Mouse (Mus musculus) liver, postnatal 0 days (tissue): Measurements from ENCODE around the gene Acvr1b. TPM values are rescaled to one million over a fixed set of nuclear protein-coding genes. Genes with fewer than 3 reads are reported as not detected.

Experiments used
- ATAC-seq: fragments of 200-750 bp; cut with Nextera tagmentation; 2 replicates; pipeline ENCODE4 v1.8.0; 2017; ENCODE audit warnings: mild to moderate bottlenecking, moderate library complexity
- DNase-seq: peaks from one replicate; pipeline ENCODE4 v3.0.0-alpha.2; 2016
- H3K27ac ChIP-seq: fragments of 300-500 bp; sonication (generic); 2 replicates; pipeline ENCODE4 v1.5.1; 2014; ENCODE audit warnings: antibody characterized with exemption, moderate library complexity, mild to moderate bottlenecking, low read depth
- H3K27me3 ChIP-seq: fragments of 300-500 bp; sonication (generic); 2 replicates; pipeline ENCODE4 v1.6.1; 2014; ENCODE audit warnings: low read length, control low read depth, mixed read lengths; ENCODE audit not compliant: insufficient read depth
- H3K36me3 ChIP-seq: fragments of 300-500 bp; sonication (generic); replicated peaks from 2 replicates; pipeline ENCODE4 v1.6.1; 2014; ENCODE audit warnings: mild to moderate bottlenecking, control low read depth, low read length, moderate library complexity, mixed read lengths; ENCODE audit not compliant: insufficient read depth
- H3K4me1 ChIP-seq: fragments of 300-500 bp; sonication (generic); 2 replicates; pipeline ENCODE4 v1.6.1; 2014; ENCODE audit warnings: antibody characterized with exemption, mild to moderate bottlenecking, control low read depth; ENCODE audit not compliant: insufficient read depth
- H3K4me2 ChIP-seq: fragments of 300-500 bp; sonication (generic); 2 replicates; pipeline ENCODE4 v1.6.1; 2014; ENCODE audit warnings: low read depth, mild to moderate bottlenecking, low read length, moderate library complexity, mixed read lengths
- H3K4me3 ChIP-seq: fragments of 300-500 bp; sonication (generic); 2 replicates; pipeline ENCODE4 v1.5.1; 2014; ENCODE audit warnings: low read depth, low read length
- H3K9ac ChIP-seq: fragments of 300-500 bp; sonication (generic); replicated peaks from 2 replicates; pipeline ENCODE4 v1.6.1; 2014; ENCODE audit warnings: mild to moderate bottlenecking, moderate library complexity
- H3K9me3 ChIP-seq: fragments of 300-500 bp; sonication (generic); 2 replicates; pipeline ENCODE4 v1.6.1; 2016; ENCODE audit warnings: mild to moderate bottlenecking, control low read depth, low read length, mixed read lengths
- CTCF ChIP-seq: sonication (generic); IDR thresholded peaks from 2 replicates; pipeline ENCODE4 v1.5.1; 2016; ENCODE audit warnings: antibody characterized with exemption, low read depth
- EP300 ChIP-seq: IDR thresholded peaks from 2 replicates; pipeline ENCODE4 v1.6.1; 2016; ENCODE audit warnings: antibody characterized with exemption, low read depth, mild to moderate bottlenecking
- whole genome bisulfite sequencing: fragments of 180-500 bp; shearing (Covaris S2); extraction: QIAGEN DNeasy Blood & Tissue Kit; methylation state at CpG from one replicate; pipeline ENCODE4 v1.1.7; 2014; ENCODE audit not compliant: insufficient replicate concordance; 5-methylcytosine and 5-hydroxymethylcytosine counted together
- polyA plus RNA-seq: library from polyadenylated mRNA; unstranded; fragments of >200 nt; fragmentation: Nextera tagmentation; extraction: Ambion mirVana; gene quantifications from 2 replicates; pipeline ENCODE4 v1.2.1, GENCODE M21; 2015

Acvr1b gene
- polyA plus RNA-seq, 1 experiment from 2014 or later = 2.2 TPM

DNA sequence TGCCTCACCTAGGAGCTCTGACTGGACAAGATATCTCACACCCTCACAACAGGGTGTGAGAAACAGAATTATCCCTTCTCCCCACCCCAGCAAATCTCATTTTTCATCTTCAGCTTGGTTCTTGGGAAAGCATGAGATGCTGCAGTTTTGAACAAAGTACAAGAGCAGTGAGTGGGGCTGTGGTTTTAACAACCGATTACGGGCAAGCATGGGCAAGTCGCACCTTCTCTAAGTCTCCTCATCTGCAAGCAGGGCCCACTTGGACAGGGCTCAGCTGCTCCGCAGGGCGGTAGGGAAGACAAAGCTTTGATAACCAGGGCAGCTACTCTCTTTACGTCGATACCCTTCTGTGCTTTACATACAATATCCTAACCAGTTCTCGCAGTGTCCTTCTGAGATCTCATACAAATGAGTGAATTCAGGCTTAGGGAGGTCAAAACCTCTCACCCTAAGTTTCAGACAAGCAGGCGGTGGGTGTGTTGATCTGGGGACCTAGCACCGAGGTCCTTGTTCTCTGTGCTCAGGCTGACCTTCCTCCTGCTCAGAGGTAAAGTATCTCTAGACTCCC, 3.4 kb upstream of the Acvr1b start:
- H3K4me2 ChIP-seq = no peak overlapping the region
- no peak overlapping the region for H3K9ac ChIP-seq
- H3K27me3 ChIP-seq = no peaks in the 10 kb centered on the region
- no peak overlapping the region for H3K27ac ChIP-seq
- ATAC-seq (no peak), DNase-seq (no peak)
- WGBS = 66% methylated on average over 10 of the region's 10 CpGs
- no peaks in the 10 kb centered on the region for H3K9me3 ChIP-seq
- H3K4me3 ChIP-seq = no peak overlapping the region
- H3K36me3 ChIP-seq = no peaks in the 10 kb centered on the region
- TF ChIP-seq EP300 = no peak
- no peak for TF ChIP-seq CTCF
- H3K4me1 ChIP-seq = peaks cover 23% of the 10 kb centered on the region

GRCm38 (mm10) chr15:101171272-101171671, 2.6 kb upstream of the Acvr1b start:
- TF ChIP-seq EP300 (no peak), CTCF (no peak)
- Histone ChIP-seq H3K36me3 (no peaks in the 10 kb centered on the region), H3K4me2 (no peak overlapping the region), H3K4me1 (peaks cover 21% of the 10 kb centered on the region), H3K27me3 (no peaks in the 10 kb centered on the region), H3K27ac (no peak overlapping the region), H3K9me3 (no peaks in the 10 kb centered on the region), H3K4me3 (no peak overlapping the region), H3K9ac (no peak overlapping the region)
- WGBS = 69% methylated on average over 4 of the region's 4 CpGs
- DNase-seq = no peak
- ATAC-seq = no peak

GRCm38 (mm10) chr15:101172016-101172415, 1.9 kb upstream of the Acvr1b start:
- Histone ChIP-seq H3K4me2 (no peak overlapping the region), H3K27me3 (no peaks in the 10 kb centered on the region), H3K9ac (no peak overlapping the region), H3K9me3 (no peaks in the 10 kb centered on the region), H3K4me1 (peaks cover 29% of the 10 kb centered on the region), H3K4me3 (no peak overlapping the region), H3K27ac (no peak overlapping the region), H3K36me3 (no peaks in the 10 kb centered on the region)
- DNase-seq (no peak), ATAC-seq (no peak)
- TF ChIP-seq CTCF (no peak), EP300 (no peak)
- 86% methylated on average over 2 of the region's 2 CpGs for WGBS

DNA sequence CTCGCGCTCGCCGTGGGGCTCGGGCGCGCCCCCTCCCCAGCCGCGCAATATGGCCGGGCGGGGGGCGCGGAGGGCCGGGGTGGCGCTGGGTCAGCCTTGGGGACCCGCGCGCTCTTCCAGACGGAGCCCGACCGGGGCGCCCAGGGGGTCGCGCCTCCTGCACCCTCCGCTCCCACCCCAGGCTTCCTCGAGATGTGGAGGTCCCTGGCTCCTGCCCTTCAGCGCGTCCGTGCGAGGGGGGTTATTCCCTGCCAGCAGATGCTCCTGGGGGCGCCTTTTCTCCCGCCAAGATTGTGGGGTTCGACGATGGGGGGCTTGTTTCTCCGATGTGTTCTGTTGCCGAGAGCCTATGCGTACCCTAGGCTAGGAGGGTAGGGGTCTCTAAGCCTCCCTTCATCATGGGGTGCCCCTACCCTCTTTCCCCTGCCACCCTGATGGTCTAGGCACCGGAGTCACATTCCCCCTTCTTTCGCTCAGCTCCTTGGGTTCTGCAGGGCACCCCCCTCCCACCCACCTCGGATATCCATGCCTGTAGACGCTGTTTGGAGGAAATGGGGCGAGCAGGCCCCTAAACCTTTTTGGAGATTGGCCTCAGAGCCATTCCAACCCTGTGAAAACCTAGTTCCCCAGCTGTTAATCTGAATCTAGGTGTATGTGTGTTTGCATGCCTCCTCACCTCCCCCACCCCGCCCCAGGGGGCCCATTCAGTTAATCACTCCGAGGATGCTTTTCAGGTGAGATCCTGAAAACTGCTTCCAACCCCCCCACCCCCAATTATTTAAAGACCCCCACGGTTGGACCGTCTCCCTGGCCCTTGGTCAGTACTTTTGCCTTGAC, 645 bp downstream of the Acvr1b start:
- peaks cover 46% of the 10 kb centered on the region for H3K4me1 ChIP-seq
- H3K9me3 ChIP-seq = no peaks in the 10 kb centered on the region
- no peaks in the 10 kb centered on the region for H3K27me3 ChIP-seq
- H3K36me3 ChIP-seq = no peaks in the 10 kb centered on the region
- TF ChIP-seq CTCF = no peak
- TF ChIP-seq EP300 = no peak
- H3K4me2 ChIP-seq = peak overlapping the region; percentile 90
- 3% methylated on average over 26 of the region's 46 CpGs for WGBS
- H3K4me3 ChIP-seq = peak overlapping the region; percentile 88
- H3K9ac ChIP-seq = peak overlapping the region; percentile 84
- H3K27ac ChIP-seq = peak overlapping the region; percentile 90
- no peak for ATAC-seq
- no peak for DNase-seq

DNA sequence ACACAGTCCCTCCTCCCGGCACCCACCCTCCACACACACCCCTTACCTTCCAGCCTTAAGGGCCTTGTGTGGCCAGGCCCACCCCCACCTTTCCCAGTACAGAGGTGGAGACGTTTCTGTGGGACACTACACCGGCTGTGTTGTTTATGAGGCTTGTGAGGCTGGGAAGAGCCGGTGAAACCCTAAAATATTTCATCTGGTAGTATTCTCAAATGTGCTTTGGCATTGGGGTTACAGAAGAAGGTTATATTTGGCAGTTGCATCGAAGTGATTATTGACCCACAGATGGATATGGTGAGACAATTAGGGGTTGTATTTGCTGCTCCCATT, 1.2 kb downstream of the Acvr1b start:
- no peak for TF ChIP-seq CTCF
- no peak for TF ChIP-seq EP300
- H3K4me1 ChIP-seq = peaks cover 51% of the 10 kb centered on the region
- no peaks in the 10 kb centered on the region for H3K36me3 ChIP-seq
- 11% methylated on average over 5 of the region's 5 CpGs for WGBS
- ATAC-seq = no peak
- no peaks in the 10 kb centered on the region for H3K9me3 ChIP-seq
- peak overlapping the region; percentile 90 for H3K4me2 ChIP-seq
- no peaks in the 10 kb centered on the region for H3K27me3 ChIP-seq
- H3K9ac ChIP-seq = peak overlapping the region; percentile 84
- DNase-seq = no peak
- peak overlapping the region; percentile 92; the same call in 1 of the 2 replicates for H3K27ac ChIP-seq
- peak overlapping the region; percentile 88 for H3K4me3 ChIP-seq

GRCm38 (mm10) chr15:101175613-101176283, 1.9 kb downstream of the Acvr1b start:
- 15% methylated on average over 17 of the region's 17 CpGs for WGBS

More at GRCm38 (mm10) chr15:101175613-101176283, 1.9 kb downstream of the Acvr1b start:
- no peak for TF ChIP-seq CTCF
- TF ChIP-seq EP300 = no peak
- DNase-seq = no peak
- Histone ChIP-seq H3K27ac (peak overlapping the region; percentile 92), H3K4me3 (peak overlapping the region; percentile 88; the same call in 1 of the 2 replicates), H3K27me3 (no peaks in the 10 kb centered on the region), H3K4me2 (peak overlapping the region; percentile 90), H3K9ac (peak overlapping the region; percentile 42), H3K9me3 (no peaks in the 10 kb centered on the region), H3K36me3 (no peaks in the 10 kb centered on the region), H3K4me1 (peaks cover 57% of the 10 kb centered on the region)
- no peak for ATAC-seq
